Mouse (Mus musculus) spleen, adult 12 weeks (tissue): Measurements from ENCODE around the gene Tmem204.
A peak's percentile ranks its signal among the peaks of the same experiment; 100 is the strongest.

Experiments
- DNase-seq: peaks from one replicate; pipeline ENCODE4 v3.0.0; 2022; ENCODE audit warnings: low spot score

Tmem204 gene

DNA sequence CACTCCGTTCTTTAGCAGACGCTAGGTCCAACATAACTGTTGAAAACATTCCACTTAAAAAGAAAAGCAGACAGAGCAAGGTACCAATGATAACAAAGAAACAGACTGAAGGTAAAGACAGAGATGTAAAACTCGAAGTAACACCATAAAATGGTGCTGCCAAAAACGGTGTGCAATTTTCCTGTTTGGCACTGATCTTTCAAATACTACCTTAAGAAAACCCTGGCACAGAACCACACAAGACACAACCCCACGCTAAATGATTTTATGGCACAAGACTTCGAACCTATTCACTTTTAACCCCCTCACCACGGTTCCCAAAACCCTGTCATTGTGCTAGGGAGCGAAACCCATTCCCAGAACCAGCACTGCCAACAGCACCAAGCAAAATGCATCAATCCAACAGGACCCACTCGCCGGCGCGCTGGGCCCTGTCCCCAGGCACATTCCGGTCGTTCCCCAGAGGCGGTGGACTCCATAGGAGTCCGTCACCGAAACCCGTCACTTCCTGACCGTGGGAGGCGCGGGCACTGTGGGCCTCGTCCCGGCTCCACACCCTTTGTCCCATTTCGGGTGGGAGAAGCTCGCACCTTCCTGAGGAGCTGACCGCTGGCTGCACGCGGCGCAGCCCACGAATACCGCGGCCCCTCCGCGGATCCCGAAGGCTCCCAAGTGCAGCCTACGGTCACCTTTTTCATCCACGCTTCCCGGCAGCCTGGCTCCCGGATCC is 68.4 kb downstream of the Tmem204 start:
- DNase-seq = no peak

DNA sequence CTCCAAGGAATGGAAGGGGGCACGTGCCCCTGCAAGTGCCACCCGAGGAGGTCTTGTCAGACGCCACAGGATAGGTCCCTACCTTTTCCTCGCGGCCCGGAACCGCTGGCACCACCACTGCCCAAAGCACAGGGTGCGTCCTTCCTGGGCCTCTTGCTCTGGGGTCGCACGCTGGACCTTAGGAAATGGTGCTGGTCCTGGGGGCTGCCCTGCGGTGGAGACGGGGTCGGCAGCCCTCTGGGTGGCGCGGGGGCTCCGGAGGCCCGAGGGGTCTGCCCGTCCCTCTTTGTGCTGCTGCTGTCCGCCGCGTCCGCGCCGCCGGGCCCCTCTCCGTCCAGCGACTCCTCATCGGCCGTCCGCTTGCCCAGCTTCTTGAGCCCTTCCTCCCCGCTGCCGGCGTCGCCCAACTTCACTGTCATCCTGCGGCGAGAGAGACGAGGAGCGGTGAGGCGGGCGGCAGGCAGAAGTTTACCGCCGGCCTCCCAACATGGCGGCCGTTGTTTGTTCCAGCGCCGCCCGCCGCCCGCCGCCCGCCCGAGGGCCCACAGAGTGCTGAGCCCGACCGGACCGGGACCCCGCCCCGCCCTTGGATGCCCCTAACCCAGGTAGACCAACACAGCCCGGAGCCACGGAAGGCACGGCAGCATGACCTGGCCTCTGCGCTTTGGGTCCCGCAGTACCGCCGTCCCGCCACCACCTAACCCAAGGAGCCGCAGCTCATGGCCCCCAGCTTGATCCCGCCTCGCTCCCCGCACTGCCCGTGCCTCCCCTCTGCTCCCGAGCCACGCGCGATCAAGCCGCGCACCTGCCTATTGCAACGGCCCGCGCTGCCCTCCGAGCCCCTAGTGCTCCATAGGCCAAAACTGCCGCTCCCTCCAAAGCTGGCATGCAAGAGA is 69.5 kb downstream of the Tmem204 start:
- DNase-seq = peak; percentile 31
